Mouse (Mus musculus): ENCODE data around the gene Pabpc1l. TPM values are rescaled to one million over a fixed set of nuclear protein-coding genes. Genes with fewer than 3 reads are reported as not detected.

Gene Pabpc1l
- total and polyA plus RNA-seq, 3 experiments, result 0.47 to 0.96 (median 0.76) TPM

DNA sequence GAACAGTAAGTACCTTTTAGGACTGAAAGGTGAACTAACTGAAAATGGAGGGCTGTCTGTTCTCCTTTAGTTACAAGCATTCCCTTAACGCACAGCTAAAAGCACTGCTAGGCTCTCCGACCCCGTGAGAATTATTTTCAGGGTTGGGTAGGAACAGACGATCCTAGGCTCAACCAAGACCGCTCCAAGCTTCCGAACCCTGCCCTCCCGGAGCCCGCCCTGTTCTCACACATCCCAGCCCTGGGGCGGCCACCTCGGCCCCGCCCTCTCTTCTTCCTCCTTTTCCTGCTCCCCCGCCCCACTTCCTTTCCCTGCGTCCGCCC, 30.6 kb upstream of the Pabpc1l start, which contains the start of gene Ywhab:
TSS of gene Ywhab (plus strand) at position 307 of the 323 bp plus-strand sequence.
- in situ Hi-C loops (cut with MboI; ENCODE audit: low pct_ligation_motif_present, low pct_unique_long_range_greater_than_20kb, low sequenced_read_pairs) (no loop called here), dilution Hi-C loops (cut with MboI; ENCODE audit: extremely low pct_ligation_motif_present, extremely low pct_unique_long_range_greater_than_20kb, low sequenced_read_pairs) (no loop called here)
- peaks cover 9% of the 10 kb centered on the region for H3K27me3 ChIP-seq (replicated peaks)
- peak within 1 kb of the TSS; percentile 95 for H3K9ac ChIP-seq (ENCODE audit: insufficient read depth, low read depth)
- peak within 1 kb of the TSS; percentile 86 for H3K27ac ChIP-seq (ENCODE audit: insufficient read depth, low read depth)
- H3K4me2 ChIP-seq (ENCODE audit: insufficient read depth, low read depth, poor library complexity, severe bottlenecking), result peak within 1 kb of the TSS; percentile 92
- H3K79me2 ChIP-seq (replicated peaks; ENCODE audit: control insufficient read depth, extremely low read depth, insufficient read depth, poor library complexity, severe bottlenecking), result peaks cover 36% of the 10 kb centered on the region
- peak within 1 kb of the TSS; percentile 88 to 89 (median 88) for H3K4me3 ChIP-seq (replicated peaks in 1 of 3; ENCODE audit: low read depth in 2 of 3, low read length in 2 of 3, poor library complexity in 1 of 3)
- TF ChIP-seq ZKSCAN1 (IDR thresholded peaks at IDR 0.05; ENCODE audit: borderline replicate concordance, low read depth, low read length), result no peak
- TF ChIP-seq MXI1 (IDR thresholded peaks at IDR 0.05; ENCODE audit: low read depth, low read length), result no peak
- no peak for TF ChIP-seq GABPA (IDR thresholded peaks at IDR 0.05; ENCODE audit: insufficient replicate concordance, low read depth, low read length)
- no peak for TF ChIP-seq CHD1 (IDR thresholded peaks at IDR 0.05; ENCODE audit: low read depth, low read length)
- TF ChIP-seq TCF12 (IDR thresholded peaks at IDR 0.05; ENCODE audit: low read depth, low read length), result no peak
- TF ChIP-seq MYC (IDR thresholded peaks at IDR 0.05; ENCODE audit: low read depth, low read length), result no peak
- no peak for TF ChIP-seq NRF1 (IDR thresholded peaks at IDR 0.05; ENCODE audit: low read depth, low read length)
- no peak for TF ChIP-seq USF1 (IDR thresholded peaks at IDR 0.05; ENCODE audit: low read depth, low read length)
- TF ChIP-seq TBP (conservative IDR thresholded peaks at IDR 0.05; ENCODE audit: low read depth, low read length), result no peak
- no peak for TF ChIP-seq MAZ (IDR thresholded peaks at IDR 0.05; ENCODE audit: low read depth, low read length)
- TF ChIP-seq RCOR1 (conservative IDR thresholded peaks at IDR 0.05; ENCODE audit: low read depth, low read length), result no peak
- TF ChIP-seq ETS1 (conservative IDR thresholded peaks at IDR 0.05; ENCODE audit: low read depth, low read length), result no peak
- TF ChIP-seq E2F4 (IDR thresholded peaks at IDR 0.05; ENCODE audit: insufficient replicate concordance, low read depth, low read length), result no peak
- TF ChIP-seq POLR2A (IDR thresholded peaks at IDR 0.05; ENCODE audit: low read depth, low read length), result no peak; the same call in 1 of the 2 replicates
- no peak for TF ChIP-seq ZC3H11A (IDR thresholded peaks at IDR 0.05; ENCODE audit: low read depth, low read length)
- no peak for TF ChIP-seq ZMIZ1 (IDR thresholded peaks at IDR 0.05; ENCODE audit: low read depth, low read length)
- TF ChIP-seq BHLHE40 (IDR thresholded peaks at IDR 0.05; ENCODE audit: low read depth, low read length), result no peak
- TF ChIP-seq POLR2AphosphoS2 (IDR thresholded peaks at IDR 0.05; ENCODE audit: low read depth, low read length), result no peak
- H3K36me3 ChIP-seq (replicated peaks in 1 of 2; ENCODE audit: control insufficient read depth in 1 of 2, insufficient read depth in 1 of 2, low read length in 1 of 2), result peaks cover 8 to 28% of the 10 kb centered on the region in 2 experiments
- H3K4me1 ChIP-seq (ENCODE audit: control insufficient read depth in 1 of 2, insufficient read depth in 2 of 2), result peaks cover 6 to 22% of the 10 kb centered on the region in 2 experiments
- DNase-seq (ENCODE audit: extremely low read depth), result no peak
- no peaks in the 10 kb centered on the region for H3K9me3 ChIP-seq (replicated peaks; ENCODE audit: low read length)

- DNase-seq (ENCODE audit: extremely low read depth), result peak; percentile 96
- Histone ChIP-seq H3K79me2 (replicated peaks; ENCODE audit: control insufficient read depth, extremely low read depth, insufficient read depth, poor library complexity, severe bottlenecking) (peaks cover 42% of the 10 kb centered on the region), H3K4me2 (ENCODE audit: insufficient read depth, low read depth, poor library complexity, severe bottlenecking) (peak overlapping the region; percentile 92), H3K4me1 (ENCODE audit: control insufficient read depth in 1 of 2, insufficient read depth in 2 of 2) (peaks cover 6 to 26% of the 10 kb centered on the region in 2 experiments), H3K9me3 (replicated peaks; ENCODE audit: low read length) (no peaks in the 10 kb centered on the region), H3K36me3 (replicated peaks in 1 of 2; ENCODE audit: control insufficient read depth in 1 of 2, insufficient read depth in 1 of 2, low read length in 1 of 2) (peaks cover 8 to 33% of the 10 kb centered on the region in 2 experiments), H3K9ac (ENCODE audit: insufficient read depth, low read depth) (peak overlapping the region; percentile 95), H3K27me3 (replicated peaks) (peaks cover 7% of the 10 kb centered on the region), H3K27ac (ENCODE audit: insufficient read depth, low read depth) (peak overlapping the region; percentile 86), H3K4me3 (replicated peaks in 1 of 3; ENCODE audit: low read depth in 2 of 3, low read length in 2 of 3, poor library complexity in 1 of 3) (peak overlapping the region; percentile 88 to 89 (median 88))
- dilution Hi-C loops (cut with MboI; ENCODE audit: extremely low pct_ligation_motif_present, extremely low pct_unique_long_range_greater_than_20kb, low sequenced_read_pairs), result no loop called here
- in situ Hi-C loops (cut with MboI; ENCODE audit: low pct_ligation_motif_present, low pct_unique_long_range_greater_than_20kb, low sequenced_read_pairs), result no loop called here
- 0 out of 2 replicates have a peak, but pooled peaks have one; percentile 19 for TF ChIP-seq CHD2 (IDR thresholded peaks at IDR 0.05; ENCODE audit: low read length)
- peak; percentile 28 for TF ChIP-seq MEF2A (IDR thresholded peaks at IDR 0.05; ENCODE audit: borderline replicate concordance, low read depth, low read length)
- TF ChIP-seq USF1 (IDR thresholded peaks at IDR 0.05; ENCODE audit: low read depth, low read length), result peak; percentile 81
- TF ChIP-seq CTCF (conservative IDR thresholded peaks at IDR 0.05 in 1 of 2, IDR thresholded peaks at IDR 0.05 in 1 of 2; ENCODE audit: low read depth in 2 of 2, low read length in 2 of 2), result no peak
- peak; percentile 67; the same call in 1 of the 2 replicates for TF ChIP-seq POLR2A (IDR thresholded peaks at IDR 0.05; ENCODE audit: low read depth, low read length)
- no peak for TF ChIP-seq RCOR1 (conservative IDR thresholded peaks at IDR 0.05; ENCODE audit: low read depth, low read length)
- TF ChIP-seq MAX (IDR thresholded peaks at IDR 0.05; ENCODE audit: low read length), result 0 out of 2 replicates have a peak, but pooled peaks have one; percentile 4
- TF ChIP-seq NELFE (IDR thresholded peaks at IDR 0.05; ENCODE audit: low read depth, low read length), result peak; percentile 69; the same call in 1 of the 2 replicates
- peak; percentile 2; the same call in 1 of the 2 replicates for TF ChIP-seq TCF12 (IDR thresholded peaks at IDR 0.05; ENCODE audit: low read depth, low read length)
- TF ChIP-seq MXI1 (IDR thresholded peaks at IDR 0.05; ENCODE audit: low read depth, low read length), result peak; percentile 32; the same call in 1 of the 2 replicates
- TF ChIP-seq ELF1 (IDR thresholded peaks at IDR 0.05; ENCODE audit: low read depth, low read length), result peak; percentile 82
- peak; percentile 28 for TF ChIP-seq SIN3A (IDR thresholded peaks at IDR 0.05; ENCODE audit: low read length)
- TF ChIP-seq MAZ (IDR thresholded peaks at IDR 0.05; ENCODE audit: low read depth, low read length), result peak; percentile 56; the same call in 1 of the 2 replicates
- no peak for TF ChIP-seq IRF4 (IDR thresholded peaks at IDR 0.05; ENCODE audit: low read depth, low read length)
- TF ChIP-seq ZMIZ1 (IDR thresholded peaks at IDR 0.05; ENCODE audit: low read depth, low read length), result peak; percentile 48; the same call in 1 of the 2 replicates
- peak; percentile 96 for TF ChIP-seq UBTF (IDR thresholded peaks at IDR 0.05; ENCODE audit: low read depth, low read length)
- TF ChIP-seq NRF1 (IDR thresholded peaks at IDR 0.05; ENCODE audit: low read depth, low read length), result peak; percentile 52; the same call in 1 of the 2 replicates
- peak; percentile 73 for TF ChIP-seq HCFC1 (IDR thresholded peaks at IDR 0.05; ENCODE audit: low read depth, low read length)
Measured at GRCm38 (mm10) chr2:163994977-163995862, 30.0 kb upstream of the Pabpc1l start.

Data from CH12.LX (cell line).